Mouse (Mus musculus) kidney, embryonic 15.5 days (tissue): Measurements from ENCODE around the gene Srgap2. TPM values are rescaled to one million over a fixed set of nuclear protein-coding genes. Genes with fewer than 3 reads are reported as not detected.

Source experiments
- ATAC-seq: fragments of 200-750 bp; cut with Nextera tagmentation; replicated peaks from 2 replicates; pipeline ENCODE4 v1.8.0; 2017; ENCODE audit warnings: moderate TSS enrichment; ENCODE audit not compliant: low FRiP score
- H3K27ac ChIP-seq: fragments of 300-500 bp; sonication (generic); 2 replicates; pipeline ENCODE4 v1.5.1; 2015; ENCODE audit warnings: mild to moderate bottlenecking, inconsistent platforms
- H3K27me3 ChIP-seq: fragments of 300-500 bp; sonication (generic); 2 replicates; pipeline ENCODE4 v1.6.1; 2015; ENCODE audit warnings: inconsistent platforms
- H3K36me3 ChIP-seq: fragments of 300-500 bp; sonication (generic); 2 replicates; pipeline ENCODE4 v1.6.1; 2015; ENCODE audit warnings: inconsistent platforms
- H3K4me1 ChIP-seq: fragments of 300-500 bp; sonication (generic); 2 replicates; pipeline ENCODE4 v1.6.1; 2015; ENCODE audit warnings: inconsistent platforms
- H3K4me2 ChIP-seq: fragments of 300-500 bp; sonication (generic); 2 replicates; pipeline ENCODE4 v1.6.1; 2015; ENCODE audit warnings: moderate library complexity, mild to moderate bottlenecking, inconsistent platforms
- H3K4me3 ChIP-seq: fragments of 300-500 bp; sonication (generic); replicated peaks from 2 replicates; pipeline ENCODE4 v1.5.1; 2015; ENCODE audit warnings: mild to moderate bottlenecking, inconsistent platforms
- H3K9ac ChIP-seq: fragments of 300-500 bp; sonication (generic); 2 replicates; pipeline ENCODE4 v1.6.1; 2015; ENCODE audit warnings: mild to moderate bottlenecking, inconsistent platforms
- H3K9me3 ChIP-seq: fragments of 300-500 bp; sonication (generic); replicated peaks from 2 replicates; pipeline ENCODE4 v1.6.1; 2016; ENCODE audit warnings: inconsistent platforms
- WGBS: fragments of 180-500 bp; shearing (Covaris S2); methylation state at CpG from one replicate; pipeline ENCODE4 v1.1.7; 2015; ENCODE audit warnings: mixed read lengths; 5-methylcytosine and 5-hydroxymethylcytosine counted together
- polyA plus RNA-seq: library from polyadenylated mRNA; unstranded; fragments of >200 nt; fragmentation: Nextera tagmentation; extraction: Ambion mirVana; gene quantifications from 2 replicates; pipeline ENCODE4 v1.2.1, GENCODE M21; 2015

Srgap2 gene
- polyA plus RNA-seq, 1 experiment from 2014 or later, result 14.4 TPM

DNA sequence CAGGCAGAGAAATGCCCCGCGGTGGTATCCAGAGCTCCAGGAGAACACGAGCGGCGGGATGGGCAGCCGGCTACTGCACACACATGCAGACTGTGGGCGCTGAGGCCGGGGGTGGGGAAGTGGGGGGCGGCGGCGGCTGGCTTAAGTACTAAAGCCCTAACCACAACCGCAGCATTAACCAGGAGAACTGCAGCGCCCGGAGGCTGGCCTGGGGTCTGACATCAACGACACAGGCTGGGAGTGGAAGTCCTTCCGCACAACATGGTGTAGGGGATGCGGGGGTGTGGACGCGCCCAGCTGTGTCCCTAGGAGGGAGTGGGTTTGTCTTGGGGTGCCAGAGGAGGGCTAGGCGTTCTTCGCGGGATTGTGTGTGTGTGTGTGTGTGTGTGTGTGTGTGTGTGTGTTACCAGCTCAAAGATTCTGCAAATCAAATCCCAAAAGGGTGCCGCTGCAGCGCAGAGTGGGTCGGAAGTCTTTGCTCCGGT lies 2.0 kb downstream of the Srgap2 start:
- under 1% methylated on average over 26 of the region's 26 CpGs for WGBS
- Histone ChIP-seq H3K27me3 (no peaks in the 10 kb centered on the region), H3K27ac (peak overlapping the region; percentile 98), H3K4me3 (peak overlapping the region; percentile 78), H3K9ac (peak overlapping the region; percentile 83), H3K4me1 (peaks cover 49% of the 10 kb centered on the region), H3K4me2 (peak overlapping the region; percentile 94), H3K9me3 (no peaks in the 10 kb centered on the region), H3K36me3 (no peaks in the 10 kb centered on the region)
- no peak for ATAC-seq

- Histone ChIP-seq H3K27me3 (no peaks in the 10 kb centered on the region), H3K9me3 (no peaks in the 10 kb centered on the region), H3K4me3 (peak overlapping the region; percentile 78), H3K4me2 (peak overlapping the region; percentile 94), H3K27ac (no peak overlapping the region), H3K36me3 (no peaks in the 10 kb centered on the region), H3K4me1 (peaks cover 42% of the 10 kb centered on the region), H3K9ac (no peak overlapping the region)
- 28% methylated on average over 3 of the region's 3 CpGs for WGBS
- no peak for ATAC-seq
These were observed 3.4 kb downstream of the Srgap2 start for GRCm38 (mm10) chr1:131523794-131524193.

DNA sequence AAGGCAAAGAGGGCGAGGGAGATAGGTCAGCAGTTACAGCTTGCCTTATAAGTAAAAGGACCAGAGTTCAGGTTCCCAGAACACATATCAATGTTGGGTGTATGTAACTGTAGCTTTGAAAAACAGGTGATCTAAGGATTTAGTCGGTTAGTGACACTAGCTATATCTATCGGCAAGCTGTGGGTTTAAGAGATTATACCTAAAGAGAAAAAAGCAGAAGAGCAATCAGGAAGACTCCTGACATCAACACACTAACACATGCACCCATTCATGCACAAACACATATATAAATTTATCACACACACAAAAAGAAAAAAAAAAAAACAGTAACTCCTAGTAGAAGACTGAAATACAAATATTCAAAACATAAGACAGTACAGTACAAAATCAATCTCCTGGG lies 10.6 kb downstream of the Srgap2 start:
- Histone ChIP-seq H3K27me3 (no peaks in the 10 kb centered on the region), H3K4me3 (no peak overlapping the region), H3K4me2 (no peak overlapping the region), H3K36me3 (no peaks in the 10 kb centered on the region), H3K27ac (no peak overlapping the region), H3K9ac (no peak overlapping the region), H3K9me3 (no peaks in the 10 kb centered on the region), H3K4me1 (peaks cover 12% of the 10 kb centered on the region)
- no peak for ATAC-seq
- 90% methylated on average over 3 of the region's 3 CpGs for WGBS

- Histone ChIP-seq H3K4me2 (no peak overlapping the region), H3K4me3 (no peak overlapping the region), H3K36me3 (no peaks in the 10 kb centered on the region), H3K27me3 (no peaks in the 10 kb centered on the region), H3K4me1 (peaks cover 7% of the 10 kb centered on the region), H3K27ac (0 out of 2 replicates have a peak overlapping the region, but pooled peaks have one; percentile 37), H3K9me3 (no peaks in the 10 kb centered on the region), H3K9ac (no peak overlapping the region)
- 28% methylated on average over 1 of the region's 1 CpGs for WGBS
- ATAC-seq, result no peak
These were observed 13.0 kb downstream of the Srgap2 start for GRCm38 (mm10) chr1:131514197-131514596.

DNA sequence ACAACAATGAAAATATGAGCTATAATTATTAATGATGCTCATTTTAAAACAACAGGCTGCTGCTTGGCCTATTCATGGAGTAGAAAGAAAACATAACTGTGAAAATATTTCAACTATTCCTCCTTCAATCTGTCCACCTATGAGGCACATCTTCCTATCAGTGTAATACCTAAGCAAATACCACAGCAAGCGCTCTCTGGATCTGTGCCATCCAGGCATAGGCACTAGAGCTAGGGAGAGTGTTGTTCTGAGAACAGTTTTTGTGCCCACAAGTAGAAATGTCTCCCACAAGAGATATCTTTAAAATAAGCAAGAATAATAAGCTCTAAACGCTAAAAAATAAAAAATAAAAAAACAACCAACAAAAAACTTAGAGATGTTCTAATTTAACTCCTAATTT lies 14.0 kb downstream of the Srgap2 start:
- Histone ChIP-seq H3K4me3 (no peak overlapping the region), H3K9me3 (no peaks in the 10 kb centered on the region), H3K4me1 (peaks cover 7% of the 10 kb centered on the region), H3K9ac (no peak overlapping the region), H3K36me3 (no peaks in the 10 kb centered on the region), H3K27me3 (no peaks in the 10 kb centered on the region), H3K27ac (no peak overlapping the region), H3K4me2 (no peak overlapping the region)
- ATAC-seq, result no peak
- WGBS, result 91% methylated on average over 2 of the region's 2 CpGs

DNA sequence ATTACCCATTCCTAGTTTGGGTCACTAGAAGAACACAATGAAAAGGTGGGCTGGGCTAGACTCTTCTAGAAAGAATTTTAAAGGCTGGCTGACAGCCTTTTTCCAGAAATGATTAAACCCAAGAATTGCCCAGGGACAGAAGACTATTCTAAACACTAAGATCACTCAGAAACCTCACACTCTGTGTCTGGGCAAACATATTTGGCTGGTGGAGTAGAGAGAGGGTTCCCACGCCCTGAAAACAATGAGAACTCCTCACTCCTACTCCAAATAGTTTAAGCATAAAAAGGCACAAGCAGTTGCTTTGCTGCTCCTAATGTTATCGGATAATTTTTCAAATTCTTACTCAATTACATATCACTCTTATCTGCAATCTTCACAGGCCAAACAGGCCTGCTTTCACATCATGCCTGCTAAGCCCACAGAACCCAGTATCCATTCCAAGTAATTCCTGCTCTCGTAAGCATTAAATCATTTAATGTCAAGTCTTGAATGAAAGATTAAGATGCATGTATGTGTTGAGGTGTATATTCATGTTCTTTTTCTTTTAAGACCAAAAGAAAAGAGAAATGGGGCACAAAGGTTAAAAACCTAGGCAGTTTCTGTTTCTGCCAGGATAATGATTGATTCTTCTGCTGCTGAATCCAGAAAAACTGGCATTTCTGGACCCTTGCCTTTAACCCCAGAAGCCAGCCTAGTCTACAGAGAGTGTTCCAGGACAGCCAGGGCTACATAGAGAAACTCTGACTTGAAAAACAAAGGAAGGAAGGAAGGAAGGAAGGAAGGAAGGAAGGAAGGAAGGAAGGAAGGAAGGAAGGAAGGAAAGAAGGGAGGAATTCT lies 15.3 kb downstream of the Srgap2 start:
- H3K4me3 ChIP-seq, result no peak overlapping the region

GRCm38 (mm10) chr1:131511131-131511530 lies 16.0 kb downstream of the Srgap2 start:
- Histone ChIP-seq H3K4me3 (no peak overlapping the region), H3K9me3 (no peaks in the 10 kb centered on the region), H3K27me3 (no peaks in the 10 kb centered on the region), H3K4me1 (peaks cover 7% of the 10 kb centered on the region), H3K27ac (no peak overlapping the region), H3K36me3 (no peaks in the 10 kb centered on the region), H3K9ac (no peak overlapping the region), H3K4me2 (no peak overlapping the region)
- ATAC-seq, result no peak

More for the DNA sequence above, 15.3 kb downstream of the Srgap2 start:
- H3K9ac ChIP-seq, result no peak overlapping the region
- H3K4me2 ChIP-seq, result no peak overlapping the region
- H3K27ac ChIP-seq, result 0 out of 2 replicates have a peak overlapping the region, but pooled peaks have one; percentile 18
- peaks cover 7% of the 10 kb centered on the region for H3K4me1 ChIP-seq
- H3K36me3 ChIP-seq, result no peaks in the 10 kb centered on the region
- no peaks in the 10 kb centered on the region for H3K27me3 ChIP-seq
- WGBS, result 74% methylated on average over 3 of the region's 3 CpGs
- no peak for ATAC-seq
- no peaks in the 10 kb centered on the region for H3K9me3 ChIP-seq

DNA sequence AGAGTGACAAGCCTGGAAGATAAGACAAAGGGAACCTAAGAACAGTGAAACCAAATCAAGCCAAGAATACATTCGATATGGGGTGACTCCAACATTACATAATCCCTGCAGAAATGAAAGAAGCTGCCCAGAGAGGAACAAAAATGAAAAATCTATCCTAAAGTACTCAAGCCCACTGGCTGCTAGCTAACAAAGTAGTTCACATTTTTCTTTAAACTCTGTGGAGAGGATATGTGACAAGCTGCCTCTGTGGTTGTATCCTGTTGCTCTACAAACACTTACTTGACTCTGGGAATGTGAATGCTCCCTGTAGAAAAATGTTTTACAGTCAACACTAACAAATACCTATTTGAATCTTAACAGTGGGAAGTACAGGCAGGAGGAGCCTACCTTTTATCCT lies 25.5 kb downstream of the Srgap2 start:
- Histone ChIP-seq H3K9me3 (no peaks in the 10 kb centered on the region), H3K36me3 (no peaks in the 10 kb centered on the region), H3K27me3 (no peaks in the 10 kb centered on the region), H3K27ac (no peak overlapping the region), H3K4me2 (no peak overlapping the region), H3K9ac (no peak overlapping the region), H3K4me3 (no peak overlapping the region), H3K4me1 (no peaks in the 10 kb centered on the region)
- no peak for ATAC-seq
- 76% methylated on average over 1 of the region's 1 CpGs for WGBS

GRCm38 (mm10) chr1:131498231-131498630 lies 28.9 kb downstream of the Srgap2 start:
- H3K4me1 ChIP-seq, result peaks cover 8% of the 10 kb centered on the region; the same call in 1 of the 2 replicates
- H3K27ac ChIP-seq, result no peak overlapping the region
- no peak overlapping the region for H3K4me3 ChIP-seq
- no peak overlapping the region for H3K4me2 ChIP-seq
- H3K36me3 ChIP-seq, result no peaks in the 10 kb centered on the region
- no peak for ATAC-seq
- no peaks in the 10 kb centered on the region for H3K27me3 ChIP-seq
- H3K9ac ChIP-seq, result no peak overlapping the region
- no peaks in the 10 kb centered on the region for H3K9me3 ChIP-seq
- WGBS, result 88% methylated on average over 1 of the region's 1 CpGs

DNA sequence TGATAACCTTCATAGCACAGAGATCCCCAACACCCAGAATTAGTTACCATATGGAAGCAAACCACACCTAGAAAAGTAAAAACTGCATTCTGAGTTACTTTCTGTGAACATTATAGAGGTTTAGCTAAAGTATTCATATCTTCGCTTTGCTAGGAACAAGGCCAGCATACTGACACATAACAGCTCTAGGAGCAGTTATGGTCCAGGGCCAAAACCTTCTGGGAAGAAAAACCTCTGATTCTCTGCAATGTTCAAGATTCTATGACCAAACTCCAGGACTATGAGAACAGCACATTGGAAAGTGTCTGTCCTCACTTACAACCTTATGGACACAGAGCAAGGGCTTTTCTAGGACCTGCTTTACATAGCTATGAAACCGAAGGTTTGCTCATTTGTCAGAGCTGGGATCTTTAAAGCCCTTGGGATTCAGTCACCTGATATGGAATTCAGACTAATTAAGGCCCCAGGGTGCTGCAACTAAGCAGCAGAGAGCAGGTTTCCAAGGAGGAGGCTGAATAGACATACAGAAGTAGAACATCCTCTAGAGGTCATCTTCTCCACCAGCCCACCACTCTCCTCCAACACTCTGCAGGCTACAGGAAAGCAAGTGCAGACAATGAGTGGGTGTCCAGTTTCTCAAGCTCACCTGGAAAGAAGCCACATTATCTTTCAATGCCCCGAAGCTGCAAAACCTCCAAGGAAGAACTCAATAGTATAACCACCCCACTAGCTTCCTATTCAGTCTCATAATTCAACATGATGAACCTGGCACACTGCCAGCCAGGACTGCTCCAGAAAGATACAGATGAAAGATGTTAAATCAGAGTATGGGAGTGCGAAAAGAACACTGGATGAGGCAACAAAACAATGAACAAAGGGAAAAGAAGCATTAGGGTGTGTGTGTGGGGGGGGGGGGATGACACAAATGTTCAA lies 32.9 kb downstream of the Srgap2 start:
- peaks cover 16% of the 10 kb centered on the region; the same call in 1 of the 2 replicates for H3K4me1 ChIP-seq
- no peak overlapping the region for H3K4me2 ChIP-seq
- H3K4me3 ChIP-seq, result no peak overlapping the region
- no peak overlapping the region for H3K9ac ChIP-seq
- no peaks in the 10 kb centered on the region for H3K36me3 ChIP-seq
- H3K27me3 ChIP-seq, result no peaks in the 10 kb centered on the region
- ATAC-seq, result no peak
- H3K27ac ChIP-seq, result no peak overlapping the region
- WGBS, result 61% methylated on average over 4 of the region's 4 CpGs
- no peaks in the 10 kb centered on the region for H3K9me3 ChIP-seq

DNA sequence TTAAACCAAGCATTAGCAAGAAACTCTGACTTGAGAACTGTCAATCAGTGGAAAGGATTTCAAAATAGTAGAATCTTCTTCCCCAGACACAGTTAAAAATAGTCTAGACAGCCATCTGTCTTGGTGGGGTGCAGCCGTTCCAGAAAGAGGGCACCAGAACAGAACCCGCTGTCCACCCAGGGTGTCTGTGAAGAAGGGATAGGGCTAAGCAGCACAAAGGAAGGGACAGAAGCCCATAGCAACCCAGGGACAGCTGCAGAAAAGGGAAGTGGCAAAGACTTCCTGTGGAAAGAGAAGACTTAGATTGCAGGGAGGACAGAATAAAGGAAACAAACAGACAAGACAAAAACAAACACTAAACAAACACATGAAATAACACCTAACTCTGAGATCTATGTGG lies 34.8 kb downstream of the Srgap2 start:
- WGBS, result 56% methylated on average over 2 of the region's 2 CpGs
- H3K4me3 ChIP-seq, result no peak overlapping the region
- no peak for ATAC-seq
- H3K27me3 ChIP-seq, result no peaks in the 10 kb centered on the region
- H3K4me2 ChIP-seq, result no peak overlapping the region
- H3K9ac ChIP-seq, result no peak overlapping the region
- no peaks in the 10 kb centered on the region for H3K36me3 ChIP-seq
- H3K9me3 ChIP-seq, result no peaks in the 10 kb centered on the region
- no peak overlapping the region for H3K27ac ChIP-seq
- peaks cover 22% of the 10 kb centered on the region; the same call in 1 of the 2 replicates for H3K4me1 ChIP-seq

DNA sequence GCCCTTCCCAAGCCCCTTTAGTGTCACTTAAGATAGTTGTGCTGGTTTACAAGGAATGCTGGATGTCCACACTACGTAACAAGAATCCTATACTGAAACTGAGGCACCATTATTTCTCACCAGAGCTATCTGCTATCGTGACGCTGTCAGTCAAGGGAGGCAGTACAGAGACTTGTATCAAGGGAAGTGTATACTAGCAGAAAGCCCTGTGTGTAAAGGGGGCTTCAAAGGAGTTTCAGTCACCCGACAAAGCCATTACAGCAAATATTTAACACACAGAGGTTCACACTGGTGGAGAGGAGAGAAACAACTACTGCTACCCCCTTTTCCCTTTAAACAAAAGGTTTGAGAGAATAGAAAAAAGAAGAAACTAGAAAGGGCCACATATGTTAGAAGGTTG lies 35.6 kb downstream of the Srgap2 start:
- 38% methylated on average over 4 of the region's 4 CpGs for WGBS
- no peak overlapping the region for H3K9ac ChIP-seq
- ATAC-seq, result no peak; the same call in 1 of the 2 replicates
- H3K27ac ChIP-seq, result no peak overlapping the region
- H3K36me3 ChIP-seq, result no peaks in the 10 kb centered on the region
- no peaks in the 10 kb centered on the region for H3K9me3 ChIP-seq
- no peak overlapping the region for H3K4me2 ChIP-seq
- H3K27me3 ChIP-seq, result no peaks in the 10 kb centered on the region
- H3K4me3 ChIP-seq, result no peak overlapping the region
- H3K4me1 ChIP-seq, result peaks cover 28% of the 10 kb centered on the region; the same call in 1 of the 2 replicates
